Mouse (Mus musculus): ENCODE results near the gene Nek8. TPM values are rescaled to one million over a fixed set of nuclear protein-coding genes. Genes with fewer than 3 reads are reported as not detected.
"Not testable (repeated sequence)": the region's sequence is repeated elsewhere in the genome, so short reads cannot be mapped to it uniquely, and the experiment has no call there.

Nek8 gene
- 14.1 and 14.5 TPM in 2 replicates for polyA plus RNA-seq (2015; fragmentation: Nextera tagmentation; extraction: Ambion mirVana)

DNA sequence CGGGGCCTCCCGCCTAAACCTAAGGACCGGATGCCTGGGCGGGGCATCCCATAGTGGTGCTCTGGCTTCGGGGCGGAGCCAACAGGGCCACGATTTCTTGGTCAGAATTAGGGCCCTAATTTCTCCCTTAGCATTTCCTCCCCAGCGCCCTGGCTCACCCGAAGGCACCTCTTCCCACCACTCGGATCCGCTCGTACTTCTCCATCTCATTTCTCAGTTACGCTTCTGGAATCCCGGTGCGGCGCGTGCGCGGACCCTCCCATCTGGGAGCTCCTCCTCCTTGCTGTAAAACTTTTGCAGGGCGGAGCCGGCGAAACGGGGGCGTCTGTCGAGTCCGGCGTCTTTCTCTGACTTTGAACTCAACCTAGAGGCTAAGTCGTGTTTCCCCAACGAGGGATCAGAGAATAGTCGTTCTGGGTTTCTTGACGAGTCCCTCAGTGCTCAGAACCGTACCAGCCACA is at the start of gene Nek8, which contains the start of gene Tlcd1:
Gene Nek8, minus strand, starts transcription at position 274 of the 461 bp plus-strand sequence.
Gene Tlcd1, plus strand, starts transcription at position 310 of the 461 bp plus-strand sequence.
- peak; percentile 93 for DNase-seq (ENCODE audit: low spot score)

DNA sequence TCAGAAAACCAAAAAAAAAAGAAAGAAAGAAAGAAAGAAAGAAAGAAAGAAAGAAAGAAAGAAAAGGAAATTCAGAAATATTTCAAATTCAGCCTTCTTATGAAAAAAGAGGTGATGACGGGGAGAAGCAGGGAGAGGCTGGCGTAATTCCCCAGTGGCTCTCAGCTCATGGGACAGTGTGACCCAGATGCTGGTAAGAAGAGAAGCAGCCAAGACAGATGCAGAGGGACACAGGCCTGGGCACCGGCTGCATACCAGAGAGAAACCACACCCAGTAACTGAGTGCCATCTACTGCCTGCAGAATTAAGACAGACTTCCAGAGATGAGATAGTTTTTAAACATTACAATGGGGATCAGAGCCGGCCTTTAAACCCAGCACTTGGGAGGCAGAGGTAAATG is 47.1 kb upstream of the Nek8 start:
- DNase-seq (ENCODE audit: low spot score), result no peak

DNA sequence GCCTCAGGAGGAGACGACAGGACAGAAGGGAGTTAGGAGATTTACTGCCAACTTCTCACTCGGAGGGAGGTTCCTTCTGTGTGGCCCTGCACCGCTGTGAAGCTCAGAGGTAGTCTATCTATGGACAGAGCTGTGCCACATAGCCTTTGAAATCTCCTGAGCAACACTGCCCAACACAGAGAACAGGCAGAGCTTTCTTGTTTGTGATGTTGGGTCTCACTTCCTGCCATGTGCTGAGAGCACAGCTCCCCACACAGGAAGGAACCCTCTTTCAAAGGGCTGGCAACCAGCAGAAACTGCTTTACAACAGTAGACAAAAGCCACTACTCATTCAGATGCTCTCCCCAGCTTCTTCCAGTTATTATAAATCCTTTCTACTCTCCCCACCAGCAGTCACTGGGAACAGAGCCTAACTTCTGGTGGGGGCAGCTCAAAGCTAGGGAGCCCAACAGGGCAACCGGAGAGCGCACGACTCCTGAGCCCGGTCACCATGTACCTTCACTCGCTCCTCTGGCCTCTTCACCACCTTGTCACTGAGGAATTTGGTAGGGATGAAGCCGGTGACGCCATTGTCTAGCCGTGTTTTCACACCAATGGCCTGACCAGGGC is 39.3 kb upstream of the Nek8 start:
- DNase-seq (ENCODE audit: low spot score), result peak; percentile 64

GRCm38 (mm10) chr11:78213086-78213817 is 36.8 kb upstream of the Nek8 start:
- no peak for DNase-seq (ENCODE audit: low spot score)

DNA sequence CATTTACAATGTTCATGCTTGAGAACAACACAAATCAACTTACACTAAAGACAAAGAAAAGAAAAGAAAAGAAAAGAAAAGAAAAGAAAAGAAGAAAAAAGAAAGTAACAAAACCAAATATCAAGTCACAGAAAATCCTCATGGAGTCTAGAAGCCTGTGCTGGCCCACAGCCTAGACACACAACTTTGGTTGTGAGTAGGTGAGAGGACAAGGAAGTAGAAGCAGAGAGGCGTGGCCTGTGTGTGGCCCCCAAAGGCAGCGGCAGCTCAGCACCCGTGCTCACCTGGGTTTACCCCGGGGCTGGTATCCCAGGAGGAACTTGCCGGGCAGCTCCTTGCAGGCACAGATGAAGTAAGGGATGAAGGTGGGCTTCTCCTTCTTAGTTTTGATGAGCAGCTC is 35.0 kb upstream of the Nek8 start:
- DNase-seq (ENCODE audit: low spot score), result no peak

GRCm38 (mm10) chr11:78210615-78211014 is 34.1 kb upstream of the Nek8 start:
- no peak for DNase-seq (ENCODE audit: low spot score)

DNA sequence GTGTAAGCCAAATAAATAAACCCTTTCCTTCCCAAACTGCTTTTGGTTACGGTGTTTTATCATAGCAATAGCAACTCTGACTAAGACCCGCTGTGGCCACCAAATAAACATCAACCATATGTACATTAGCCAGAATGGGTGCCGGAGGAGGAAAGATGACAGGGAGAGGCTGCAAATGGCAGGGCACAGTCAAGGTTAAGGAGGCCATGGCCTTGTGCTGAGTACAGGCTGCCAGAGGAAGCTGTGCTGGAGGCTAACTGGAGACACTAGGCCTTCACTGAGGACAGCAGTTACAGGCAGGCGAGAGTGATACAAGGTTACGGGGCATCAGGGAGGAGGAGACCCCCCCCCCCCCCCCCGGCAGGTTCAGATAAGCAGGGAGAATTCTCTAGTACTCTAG is 33.4 kb upstream of the Nek8 start:
- no peak for DNase-seq (ENCODE audit: low spot score)

GRCm38 (mm10) chr11:78207190-78207589 is 30.7 kb upstream of the Nek8 start:
- no peak for DNase-seq (ENCODE audit: low spot score)

GRCm38 (mm10) chr11:78205361-78206206 is 29.1 kb upstream of the Nek8 start:
- no peak for DNase-seq (ENCODE audit: low spot score)

- no peak for DNase-seq (ENCODE audit: low spot score)
Measured at GRCm38 (mm10) chr11:78204287-78204686, 27.8 kb upstream of the Nek8 start.

GRCm38 (mm10) chr11:78202372-78202771 is 25.9 kb upstream of the Nek8 start:
- no peak for DNase-seq (ENCODE audit: low spot score)

DNA sequence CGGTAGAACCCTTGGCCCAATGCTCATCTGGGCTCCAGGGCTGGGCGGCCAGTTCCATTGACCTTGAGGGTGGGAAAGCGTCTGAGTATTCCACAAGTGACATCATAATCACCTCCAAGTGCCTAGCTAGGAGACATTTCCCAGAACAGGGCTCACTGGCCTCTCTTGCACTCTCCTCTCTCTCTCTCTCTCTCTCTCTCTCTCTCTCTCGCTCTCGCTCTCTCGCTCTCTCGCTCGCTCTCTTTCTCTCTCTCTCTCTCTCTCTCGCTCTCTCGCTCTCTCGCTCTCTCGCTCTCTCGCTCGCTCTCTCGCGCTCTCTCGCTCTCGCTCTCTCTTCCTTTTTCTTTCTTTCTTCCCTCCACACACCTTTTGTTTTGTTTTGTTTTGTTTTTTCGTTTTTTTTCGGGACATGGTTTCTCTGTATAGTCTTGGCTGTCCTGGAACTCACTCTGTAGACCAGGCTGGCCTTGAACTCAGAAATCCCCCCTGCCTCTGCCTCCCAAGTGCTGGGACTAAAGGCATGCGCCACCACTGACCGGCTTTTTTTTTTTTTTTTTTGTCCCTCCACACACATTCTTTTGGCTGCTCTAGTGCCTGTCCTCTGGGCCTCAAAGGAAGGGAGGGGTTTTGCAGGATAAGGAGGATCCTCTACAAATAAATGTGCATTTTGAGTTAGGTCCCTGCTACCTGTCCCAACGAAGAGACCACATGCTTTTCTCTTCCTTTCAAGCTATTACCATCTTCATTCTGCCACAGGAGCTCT is 18.8 kb upstream of the Nek8 start:
- no peak for DNase-seq (ENCODE audit: low spot score)

- peak; percentile 60 for DNase-seq (ENCODE audit: low spot score)
Measured at GRCm38 (mm10) chr11:78194411-78195100, 18.1 kb upstream of the Nek8 start.

- no peak for DNase-seq (ENCODE audit: low spot score)
Measured at GRCm38 (mm10) chr11:78193113-78193512, 16.6 kb upstream of the Nek8 start, which contains the start of gene Proca1. TSS of gene Proca1 (plus strand) at chr11:78193392.

GRCm38 (mm10) chr11:78190041-78190440 is 13.6 kb upstream of the Nek8 start:
- DNase-seq (ENCODE audit: low spot score), result no peak

GRCm38 (mm10) chr11:78189234-78190040 is 13.0 kb upstream of the Nek8 start:
- no peak for DNase-seq (ENCODE audit: low spot score)

DNA sequence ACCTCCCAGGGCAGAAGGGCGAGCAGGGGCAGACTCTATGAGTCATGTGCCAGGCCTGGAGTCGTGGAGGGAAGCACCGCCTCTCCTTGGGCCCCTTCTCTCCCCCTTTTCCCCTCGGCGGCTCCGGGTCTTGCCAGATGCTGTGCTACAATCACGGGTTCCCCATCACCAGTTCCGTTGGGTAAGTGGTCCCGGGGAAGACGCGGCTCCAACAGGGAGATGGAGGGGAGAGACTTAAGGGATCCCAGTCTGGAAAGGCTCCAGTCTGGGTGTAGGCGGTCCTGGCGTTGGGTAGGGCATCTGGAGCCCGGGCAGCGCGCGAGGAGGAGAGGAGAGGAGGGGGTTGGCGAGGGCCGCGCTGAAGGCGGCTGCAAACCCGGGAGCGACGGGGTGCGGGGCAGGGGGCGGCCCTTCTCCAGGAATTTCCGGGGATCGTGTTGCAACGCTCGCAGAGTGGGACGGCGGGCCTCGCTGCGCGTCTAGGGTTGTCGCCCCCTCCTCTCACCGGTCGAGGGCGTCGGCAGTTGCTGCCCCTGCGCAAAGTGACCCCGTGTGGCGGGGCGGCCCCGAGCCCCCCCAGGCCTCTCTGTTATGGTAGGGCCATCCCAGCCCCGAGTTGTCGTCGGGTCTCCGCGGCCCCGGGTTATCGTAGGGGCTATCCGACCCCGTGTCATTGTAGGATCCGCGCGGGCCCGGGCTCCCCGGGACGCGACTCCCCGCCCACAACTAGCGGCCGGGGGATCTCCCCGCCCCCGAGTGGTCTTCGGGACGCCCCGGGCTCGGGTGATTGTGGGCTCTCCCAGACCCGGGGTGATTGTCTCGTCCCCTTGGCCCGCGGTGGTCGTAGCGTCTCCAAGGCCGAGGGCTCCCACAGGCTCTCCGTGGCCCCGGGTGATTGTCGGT is 12.1 kb upstream of the Nek8 start, which contains the start of gene Rab34:
Gene Rab34, plus strand, starts transcription at position 100 of the 903 bp plus-strand sequence.
- DNase-seq (ENCODE audit: low spot score), result no peak

DNA sequence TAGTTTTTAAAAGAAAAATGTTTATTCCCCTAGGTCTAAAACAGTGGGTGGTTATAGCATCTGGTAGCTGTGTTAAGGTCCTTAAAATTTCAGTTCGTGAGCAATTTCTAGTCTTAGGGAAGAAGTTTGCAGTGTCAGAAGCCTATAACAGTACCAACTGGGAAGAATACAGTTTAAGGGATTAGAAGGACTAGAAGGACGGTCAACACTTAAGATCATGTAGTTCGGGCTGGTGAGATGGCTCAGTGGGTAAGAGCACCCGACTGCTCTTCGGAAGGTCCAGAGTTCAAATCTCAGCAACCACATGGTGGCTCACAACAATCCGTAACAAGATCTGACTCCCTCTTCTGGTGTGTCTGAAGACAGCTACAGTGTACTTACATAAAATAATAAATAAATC is 8.2 kb upstream of the Nek8 start:
- DNase-seq (ENCODE audit: low spot score), result not testable (repeated sequence)
